Mouse (Mus musculus) liver, adult 10 weeks (tissue): ENCODE data around the gene Tma16. TPM values are rescaled to one million over a fixed set of nuclear protein-coding genes. Genes with fewer than 3 reads are reported as not detected.

Experiments
- polyA plus RNA-seq: library from polyadenylated mRNA; stranded (reverse); fragments of 350-450 nt; fragmentation: Illumina TruSeq; extraction: RNeasy Lipid Tissue Mini Kit (QIAGEN cat#74804); gene quantifications from one replicate; pipeline ENCODE4 v1.2.3, GENCODE M21; 2014; ENCODE audit warnings: low read depth, low replicate concordance

Gene Tma16
- polyA plus RNA-seq, result 4.3 TPM

DNA sequence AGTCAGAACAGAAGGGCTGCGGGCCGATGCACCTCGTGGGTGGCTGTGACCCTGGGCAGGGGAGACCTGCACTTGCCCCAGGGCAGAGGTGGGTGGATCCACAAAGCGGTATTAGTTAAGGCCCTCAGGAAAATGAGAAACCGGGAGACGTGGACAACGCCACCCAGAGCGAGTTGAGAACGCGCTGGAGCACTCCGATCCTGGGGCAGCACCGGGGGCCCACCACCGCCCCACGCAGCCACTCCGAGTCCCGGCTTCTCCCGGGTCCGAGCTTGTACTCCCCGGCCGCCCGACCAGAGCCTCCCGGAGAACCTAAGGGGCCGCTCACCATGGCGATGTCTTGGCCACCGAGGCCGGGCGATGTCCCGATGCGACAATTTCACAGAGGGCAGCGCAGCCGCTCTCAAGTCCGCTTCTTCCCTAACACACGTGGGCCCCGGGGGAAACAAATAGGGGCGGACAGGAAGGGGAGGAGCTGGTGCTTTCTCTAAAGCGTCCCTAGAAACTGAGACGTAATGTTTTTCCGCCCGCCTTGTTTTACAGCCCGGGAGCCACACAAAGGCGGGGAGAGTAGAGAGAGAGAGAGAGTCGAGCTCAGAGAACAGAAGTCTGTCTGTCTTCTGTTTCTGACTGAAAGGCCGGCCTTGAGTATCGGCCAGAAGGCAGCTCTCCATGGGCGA lies at the start of gene Tma16:
Gene Tma16 (minus strand): TSS at position 447 of the 680 bp plus-strand sequence.

DNA sequence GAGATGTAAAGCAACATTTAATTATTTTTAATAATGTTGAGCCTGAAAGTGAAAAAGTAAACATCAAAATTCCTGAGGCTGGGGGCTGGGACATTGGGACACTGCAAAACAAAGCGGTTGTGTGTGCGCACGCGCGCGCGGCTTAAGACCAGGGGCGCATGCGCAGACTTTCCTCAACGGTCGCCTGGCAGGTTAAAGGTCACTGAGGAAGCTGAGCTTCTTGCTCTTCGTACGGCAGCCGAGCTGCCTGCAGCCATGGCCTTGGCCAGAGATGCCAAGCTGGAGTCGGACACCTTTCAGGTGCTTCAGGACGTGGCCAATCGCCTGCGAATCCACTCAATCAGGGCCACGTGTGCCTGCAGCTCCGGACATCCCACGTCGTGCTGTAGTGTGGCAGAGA lies 25.2 kb upstream of the Tma16 start, which contains the start of gene Tktl2:
Gene Tktl2 (plus strand): TSS at position 220 of the 400 bp plus-strand sequence.

Other genes starting within 250 kb of the Tma16 start
- not detected for gene Tktl2, start 25.2 kb upstream of the Tma16 start, polyA plus RNA-seq
- not detected for gene Npy5r, start 201.6 kb upstream of the Tma16 start, polyA plus RNA-seq
- 0.13 TPM for gene Npy1r, start 210.7 kb upstream of the Tma16 start, polyA plus RNA-seq